Mouse (Mus musculus): ENCODE measurements at regions not wholly inside any gene's neighbourhood (a gene's known extent, or its start where the extent isn't known, plus 50 kb on each side); places are given as distances from the start of the nearest gene placed in this dataset.

- Histone ChIP-seq H3K27ac (replicated peaks; ENCODE audit: low read depth, low read length) (no peak overlapping the region), H3K4me3 (ENCODE audit: low read depth, low read length) (no peak overlapping the region), H3K9me3 (ENCODE audit: control insufficient read depth, low read length) (no peaks in the 10 kb centered on the region), H3K27me3 (ENCODE audit: control insufficient read depth, insufficient read depth, low read length) (no peaks in the 10 kb centered on the region), H3K4me2 (ENCODE audit: low read depth, severe bottlenecking) (no peak overlapping the region), H3K9ac (ENCODE audit: low read length) (no peak overlapping the region), H3K36me3 (ENCODE audit: control insufficient read depth, insufficient read depth, low read length) (no peaks in the 10 kb centered on the region), H3K4me1 (ENCODE audit: control insufficient read depth, insufficient read depth, low read length) (peaks cover 19% of the 10 kb centered on the region)
- 85% methylated on average over 6 of the region's 6 CpGs for WGBS
- ATAC-seq (ENCODE audit: insufficient number of reproducible peaks, low FRiP score, low TSS enrichment, low read depth) (no peak), DNase-seq (ENCODE audit: low spot score) (no peak)
Observed at GRCm38 (mm10) chr2:27590511-27590910, 75.6 kb downstream of the Wdr5 start.

GRCm38 (mm10) chr2:27591668-27592067 is 76.7 kb downstream of the Wdr5 start:
- Histone ChIP-seq H3K27ac (replicated peaks; ENCODE audit: low read depth, low read length) (no peak overlapping the region), H3K27me3 (ENCODE audit: control insufficient read depth, insufficient read depth, low read length) (no peaks in the 10 kb centered on the region), H3K4me1 (ENCODE audit: control insufficient read depth, insufficient read depth, low read length) (peaks cover 19% of the 10 kb centered on the region), H3K36me3 (ENCODE audit: control insufficient read depth, insufficient read depth, low read length) (no peaks in the 10 kb centered on the region), H3K4me3 (ENCODE audit: low read depth, low read length) (no peak overlapping the region), H3K9ac (ENCODE audit: low read length) (no peak overlapping the region), H3K4me2 (ENCODE audit: low read depth, severe bottlenecking) (no peak overlapping the region), H3K9me3 (ENCODE audit: control insufficient read depth, low read length) (no peaks in the 10 kb centered on the region)
- WGBS = 21% methylated on average over 5 of the region's 5 CpGs
- DNase-seq (ENCODE audit: low spot score) (peak; percentile 28), ATAC-seq (ENCODE audit: insufficient number of reproducible peaks, low FRiP score, low TSS enrichment, low read depth) (no peak)

DNA sequence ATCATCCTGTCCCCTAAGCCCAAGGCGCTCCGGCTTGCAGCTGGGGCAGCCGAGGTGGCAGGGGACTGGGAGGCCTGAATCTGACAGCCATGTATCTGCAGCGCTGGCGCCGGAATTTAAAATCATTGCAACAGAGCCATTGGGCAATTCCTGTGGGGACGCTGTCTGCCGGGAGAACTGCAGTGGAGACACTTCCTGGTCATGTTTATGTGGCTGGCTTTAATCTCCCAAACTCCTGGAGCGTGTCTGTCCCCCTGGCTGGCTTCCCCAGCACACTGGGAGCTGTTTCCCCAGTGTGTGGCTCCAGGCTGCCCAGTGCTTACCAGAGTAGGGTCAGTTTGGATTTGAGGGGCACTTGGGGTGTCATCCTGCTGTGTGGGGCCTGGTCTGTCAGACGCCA is 78.4 kb downstream of the Wdr5 start:
- DNase-seq (ENCODE audit: low spot score) (peak; percentile 29), ATAC-seq (ENCODE audit: insufficient number of reproducible peaks, low FRiP score, low TSS enrichment, low read depth) (no peak)
- Histone ChIP-seq H3K4me2 (ENCODE audit: low read depth, severe bottlenecking) (no peak overlapping the region), H3K9me3 (ENCODE audit: control insufficient read depth, low read length) (no peaks in the 10 kb centered on the region), H3K4me3 (ENCODE audit: low read depth, low read length) (no peak overlapping the region), H3K36me3 (ENCODE audit: control insufficient read depth, insufficient read depth, low read length) (no peaks in the 10 kb centered on the region), H3K27ac (replicated peaks; ENCODE audit: low read depth, low read length) (no peak overlapping the region), H3K4me1 (ENCODE audit: control insufficient read depth, insufficient read depth, low read length) (peaks cover 19% of the 10 kb centered on the region), H3K27me3 (ENCODE audit: control insufficient read depth, insufficient read depth, low read length) (no peaks in the 10 kb centered on the region), H3K9ac (ENCODE audit: low read length) (peak overlapping the region; percentile 27; the same call in 1 of the 2 replicates)
- WGBS = 34% methylated on average over 10 of the region's 10 CpGs

DNA sequence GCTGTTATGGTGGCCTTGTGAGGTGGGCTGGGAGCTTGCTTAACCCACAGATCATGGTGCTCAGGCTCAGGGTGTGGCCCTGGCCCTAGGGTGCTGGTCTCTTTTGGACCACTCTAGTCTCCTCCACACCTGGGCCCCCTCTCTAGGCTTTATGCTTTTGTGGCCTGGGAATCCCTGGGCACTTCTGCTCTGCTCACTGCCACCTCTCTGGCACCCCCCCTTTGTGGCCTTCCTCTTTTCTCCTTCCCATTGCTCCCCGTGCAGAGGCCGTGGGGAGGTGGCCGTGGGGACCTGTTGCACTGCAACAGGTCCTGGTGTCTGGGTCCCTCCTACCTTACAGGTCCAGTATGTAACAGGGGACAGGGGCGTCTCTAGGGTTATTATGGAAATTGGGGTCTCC is 80.3 kb downstream of the Wdr5 start:
- H3K27me3 ChIP-seq (ENCODE audit: control insufficient read depth, insufficient read depth, low read length) = no peaks in the 10 kb centered on the region
- no peak overlapping the region for H3K27ac ChIP-seq (replicated peaks; ENCODE audit: low read depth, low read length)
- H3K9me3 ChIP-seq (ENCODE audit: control insufficient read depth, low read length) = no peaks in the 10 kb centered on the region
- no peak overlapping the region for H3K4me2 ChIP-seq (ENCODE audit: low read depth, severe bottlenecking)
- no peak for DNase-seq (ENCODE audit: low spot score)
- no peak overlapping the region for H3K9ac ChIP-seq (ENCODE audit: low read length)
- H3K4me1 ChIP-seq (ENCODE audit: control insufficient read depth, insufficient read depth, low read length) = peaks cover 19% of the 10 kb centered on the region
- no peak overlapping the region for H3K4me3 ChIP-seq (ENCODE audit: low read depth, low read length)
- no peak for ATAC-seq (ENCODE audit: insufficient number of reproducible peaks, low FRiP score, low TSS enrichment, low read depth)
- H3K36me3 ChIP-seq (ENCODE audit: control insufficient read depth, insufficient read depth, low read length) = no peaks in the 10 kb centered on the region
- WGBS = 81% methylated on average over 4 of the region's 4 CpGs

- no peak overlapping the region for H3K4me3 ChIP-seq (ENCODE audit: low read depth, low read length)
- H3K4me2 ChIP-seq (ENCODE audit: low read depth, severe bottlenecking) = no peak overlapping the region
- no peaks in the 10 kb centered on the region for H3K36me3 ChIP-seq (ENCODE audit: control insufficient read depth, insufficient read depth, low read length)
- ATAC-seq (ENCODE audit: insufficient number of reproducible peaks, low FRiP score, low TSS enrichment, low read depth) (no peak), DNase-seq (ENCODE audit: low spot score) (no peak)
- WGBS = 50% methylated on average over 2 of the region's 2 CpGs
- H3K9me3 ChIP-seq (ENCODE audit: control insufficient read depth, low read length) = no peaks in the 10 kb centered on the region
- H3K4me1 ChIP-seq (ENCODE audit: control insufficient read depth, insufficient read depth, low read length) = peaks cover 19% of the 10 kb centered on the region
- H3K27me3 ChIP-seq (ENCODE audit: control insufficient read depth, insufficient read depth, low read length) = no peaks in the 10 kb centered on the region
- no peak overlapping the region for H3K27ac ChIP-seq (replicated peaks; ENCODE audit: low read depth, low read length)
- H3K9ac ChIP-seq (ENCODE audit: low read length) = no peak overlapping the region
Observed at GRCm38 (mm10) chr2:27596217-27596616, 80.0 kb upstream of the Rxra start.

GRCm38 (mm10) chr2:27596966-27597365 is 79.3 kb upstream of the Rxra start:
- 94% methylated on average over 1 of the region's 1 CpGs for WGBS
- no peak overlapping the region for H3K4me2 ChIP-seq (ENCODE audit: low read depth, severe bottlenecking)
- H3K4me1 ChIP-seq (ENCODE audit: control insufficient read depth, insufficient read depth, low read length) = peaks cover 13% of the 10 kb centered on the region
- H3K27me3 ChIP-seq (ENCODE audit: control insufficient read depth, insufficient read depth, low read length) = no peaks in the 10 kb centered on the region
- ATAC-seq (ENCODE audit: insufficient number of reproducible peaks, low FRiP score, low TSS enrichment, low read depth) (no peak), DNase-seq (ENCODE audit: low spot score) (no peak)
- H3K4me3 ChIP-seq (ENCODE audit: low read depth, low read length) = no peak overlapping the region
- H3K36me3 ChIP-seq (ENCODE audit: control insufficient read depth, insufficient read depth, low read length) = no peaks in the 10 kb centered on the region
- no peak overlapping the region for H3K9ac ChIP-seq (ENCODE audit: low read length)
- no peaks in the 10 kb centered on the region for H3K9me3 ChIP-seq (ENCODE audit: control insufficient read depth, low read length)
- no peak overlapping the region for H3K27ac ChIP-seq (replicated peaks; ENCODE audit: low read depth, low read length)

DNA sequence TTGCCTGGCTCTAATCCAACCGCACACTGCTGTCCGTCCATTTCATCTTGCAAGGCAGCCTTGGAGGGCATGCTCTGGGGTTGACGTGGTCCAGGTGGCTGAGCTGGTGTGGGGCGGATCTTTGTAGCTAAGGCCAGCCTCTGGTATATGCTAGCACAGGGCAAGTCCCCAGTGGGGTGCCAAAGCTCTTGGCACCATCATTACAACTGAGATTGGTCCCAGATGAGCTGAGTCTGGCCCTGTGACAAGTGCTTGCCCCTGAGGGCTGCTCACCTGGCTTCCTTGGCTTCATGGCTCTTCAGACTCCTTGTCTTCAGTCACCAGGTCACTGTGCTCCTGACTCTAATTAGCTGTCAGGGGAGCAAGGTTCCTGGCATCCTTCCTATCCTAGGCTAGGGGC is 78.3 kb upstream of the Rxra start:
- no peaks in the 10 kb centered on the region for H3K27me3 ChIP-seq (ENCODE audit: control insufficient read depth, insufficient read depth, low read length)
- WGBS = 81% methylated on average over 4 of the region's 4 CpGs
- no peak for ATAC-seq (ENCODE audit: insufficient number of reproducible peaks, low FRiP score, low TSS enrichment, low read depth)

GRCm38 (mm10) chr2:27599061-27599768 is 77.0 kb upstream of the Rxra start:
- DNase-seq (ENCODE audit: low spot score) (no peak), ATAC-seq (ENCODE audit: insufficient number of reproducible peaks, low FRiP score, low TSS enrichment, low read depth) (no peak)
- no peaks in the 10 kb centered on the region for H3K27me3 ChIP-seq (ENCODE audit: control insufficient read depth, insufficient read depth, low read length)
- H3K9me3 ChIP-seq (ENCODE audit: control insufficient read depth, low read length) = no peaks in the 10 kb centered on the region
- H3K4me3 ChIP-seq (ENCODE audit: low read depth, low read length) = no peak overlapping the region
- 92% methylated on average over 8 of the region's 8 CpGs for WGBS
- H3K4me2 ChIP-seq (ENCODE audit: low read depth, severe bottlenecking) = no peak overlapping the region
- no peak overlapping the region for H3K27ac ChIP-seq (replicated peaks; ENCODE audit: low read depth, low read length)
- no peaks in the 10 kb centered on the region; the same call in 1 of the 2 replicates for H3K4me1 ChIP-seq (ENCODE audit: control insufficient read depth, insufficient read depth, low read length)
- H3K9ac ChIP-seq (ENCODE audit: low read length) = no peak overlapping the region
- no peaks in the 10 kb centered on the region for H3K36me3 ChIP-seq (ENCODE audit: control insufficient read depth, insufficient read depth, low read length)

More for the DNA sequence above, 78.3 kb upstream of the Rxra start:
- no peak overlapping the region for H3K4me2 ChIP-seq (ENCODE audit: low read depth, severe bottlenecking)
- H3K27ac ChIP-seq (replicated peaks; ENCODE audit: low read depth, low read length) = no peak overlapping the region
- no peak for DNase-seq (ENCODE audit: low spot score)
- H3K4me3 ChIP-seq (ENCODE audit: low read depth, low read length) = no peak overlapping the region
- H3K9ac ChIP-seq (ENCODE audit: low read length) = no peak overlapping the region
- no peaks in the 10 kb centered on the region for H3K36me3 ChIP-seq (ENCODE audit: control insufficient read depth, insufficient read depth, low read length)
- peaks cover 8% of the 10 kb centered on the region for H3K4me1 ChIP-seq (ENCODE audit: control insufficient read depth, insufficient read depth, low read length)
- no peaks in the 10 kb centered on the region for H3K9me3 ChIP-seq (ENCODE audit: control insufficient read depth, low read length)

DNA sequence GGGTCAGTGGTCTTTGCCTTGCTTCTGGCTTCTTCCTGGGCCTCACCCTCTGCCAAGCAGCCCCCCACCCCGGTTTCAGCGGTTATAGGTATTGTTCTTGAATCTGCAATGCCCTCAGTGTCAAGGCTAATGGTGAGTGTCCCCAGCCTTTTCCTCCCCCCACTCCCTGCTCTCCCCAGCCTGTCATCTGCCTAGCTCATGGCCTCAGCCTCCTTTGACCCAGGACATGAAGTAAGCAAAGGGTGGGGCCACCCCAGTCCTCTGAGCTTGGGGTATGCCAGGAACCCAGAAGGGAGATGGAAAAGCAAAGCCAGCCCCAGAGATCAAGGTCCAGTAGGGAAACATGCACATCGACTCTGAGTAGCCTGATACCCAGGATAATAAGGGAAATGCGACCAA is 76.5 kb upstream of the Rxra start:
- Histone ChIP-seq H3K27me3 (ENCODE audit: control insufficient read depth, insufficient read depth, low read length) (no peaks in the 10 kb centered on the region), H3K4me2 (ENCODE audit: low read depth, severe bottlenecking) (no peak overlapping the region), H3K27ac (replicated peaks; ENCODE audit: low read depth, low read length) (no peak overlapping the region), H3K4me3 (ENCODE audit: low read depth, low read length) (no peak overlapping the region), H3K36me3 (ENCODE audit: control insufficient read depth, insufficient read depth, low read length) (no peaks in the 10 kb centered on the region), H3K9me3 (ENCODE audit: control insufficient read depth, low read length) (no peaks in the 10 kb centered on the region), H3K9ac (ENCODE audit: low read length) (no peak overlapping the region), H3K4me1 (ENCODE audit: control insufficient read depth, insufficient read depth, low read length) (no peaks in the 10 kb centered on the region)
- WGBS = 77% methylated on average over 4 of the region's 4 CpGs
- DNase-seq (ENCODE audit: low spot score) = no peak
- no peak for ATAC-seq (ENCODE audit: insufficient number of reproducible peaks, low FRiP score, low TSS enrichment, low read depth)

Data from limb, embryonic 11.5 days (tissue).